Mouse (Mus musculus) erythroblast, embryonic 14.5 days (primary cell): ENCODE data around the gene Sp110. TPM values are rescaled to one million over a fixed set of nuclear protein-coding genes. Genes with fewer than 3 reads are reported as not detected.
"Not testable (repeated sequence)": the region's sequence is repeated elsewhere in the genome, so short reads cannot be mapped to it uniquely, and the experiment has no call there.

Experiments
- H3K27me3 ChIP-seq: 2 replicates; pipeline ENCODE4 v1.6.1; 2012; ENCODE audit warnings: inconsistent platforms; ENCODE audit not compliant: control insufficient read depth
- H3K36me3 ChIP-seq: 2 replicates; pipeline ENCODE4 v1.6.1; 2012; ENCODE audit warnings: mild to moderate bottlenecking, inconsistent platforms; ENCODE audit not compliant: control insufficient read depth
- H3K4me1 ChIP-seq: 2 replicates; pipeline ENCODE4 v1.6.1; 2012; ENCODE audit warnings: inconsistent platforms; ENCODE audit not compliant: control insufficient read depth
- H3K4me3 ChIP-seq: replicated peaks from 2 replicates; pipeline ENCODE3; 2012; ENCODE audit warnings: moderate library complexity, mild to moderate bottlenecking, inconsistent platforms
- H3K9me3 ChIP-seq: 2 replicates; pipeline ENCODE4 v1.6.1; 2012; ENCODE audit warnings: low read length, inconsistent platforms, mixed read lengths; ENCODE audit not compliant: control insufficient read depth
- polyA plus RNA-seq: library from polyadenylated mRNA; stranded (reverse); fragments of >175 nt; gene quantifications from 2 replicates; pipeline ENCODE4 v1.2.3, GENCODE M21; 2012

The Sp110 gene
- polyA plus RNA-seq, 1 experiment, result 0.09 TPM

DNA sequence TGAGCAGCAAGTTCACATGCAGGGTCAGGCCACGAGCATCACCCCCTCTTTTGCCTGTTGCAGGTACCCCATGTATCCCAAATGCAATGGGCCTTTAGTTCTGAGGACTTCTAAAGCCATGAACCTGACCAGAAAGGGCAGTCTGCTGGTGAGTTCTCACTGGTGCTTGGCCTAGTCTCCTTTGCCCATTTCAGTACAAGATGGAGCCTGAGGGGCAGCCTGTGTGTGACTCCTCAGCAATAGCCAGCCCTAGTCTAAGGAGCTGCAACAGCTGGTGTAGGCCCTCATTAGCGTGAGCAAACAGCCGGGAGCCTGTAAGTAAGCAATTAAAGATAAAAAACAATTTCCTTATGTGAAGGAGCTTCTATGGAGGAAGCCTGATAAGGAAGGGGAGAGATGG lies 18.0 kb downstream of the Sp110 start:
- not testable (repeated sequence) for H3K4me3 ChIP-seq, H3K27me3 ChIP-seq, H3K4me1 ChIP-seq, H3K36me3 ChIP-seq, H3K9me3 ChIP-seq

DNA sequence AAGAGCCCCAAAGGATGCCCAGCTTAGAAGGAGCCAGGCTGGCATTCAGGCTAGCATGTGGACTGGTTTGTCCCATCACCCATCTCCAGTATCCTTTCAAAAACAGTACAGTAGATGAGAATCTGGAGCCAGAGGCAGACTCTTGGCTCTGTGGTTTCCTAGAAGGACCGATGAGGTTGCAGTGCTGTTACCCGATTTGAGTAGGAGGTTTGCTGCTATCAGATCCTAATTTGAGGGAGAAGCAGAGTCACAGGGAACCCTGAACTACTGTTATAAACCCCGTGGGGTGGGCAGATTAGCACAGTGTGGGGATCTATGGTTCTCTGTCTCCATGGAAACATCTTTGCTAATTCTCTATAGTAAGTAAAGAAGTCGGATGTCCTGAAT lies 18.5 kb downstream of the Sp110 start:
- H3K27me3 ChIP-seq, H3K9me3 ChIP-seq, H3K4me1 ChIP-seq, H3K36me3 ChIP-seq, H3K4me3 ChIP-seq: not testable (repeated sequence)

DNA sequence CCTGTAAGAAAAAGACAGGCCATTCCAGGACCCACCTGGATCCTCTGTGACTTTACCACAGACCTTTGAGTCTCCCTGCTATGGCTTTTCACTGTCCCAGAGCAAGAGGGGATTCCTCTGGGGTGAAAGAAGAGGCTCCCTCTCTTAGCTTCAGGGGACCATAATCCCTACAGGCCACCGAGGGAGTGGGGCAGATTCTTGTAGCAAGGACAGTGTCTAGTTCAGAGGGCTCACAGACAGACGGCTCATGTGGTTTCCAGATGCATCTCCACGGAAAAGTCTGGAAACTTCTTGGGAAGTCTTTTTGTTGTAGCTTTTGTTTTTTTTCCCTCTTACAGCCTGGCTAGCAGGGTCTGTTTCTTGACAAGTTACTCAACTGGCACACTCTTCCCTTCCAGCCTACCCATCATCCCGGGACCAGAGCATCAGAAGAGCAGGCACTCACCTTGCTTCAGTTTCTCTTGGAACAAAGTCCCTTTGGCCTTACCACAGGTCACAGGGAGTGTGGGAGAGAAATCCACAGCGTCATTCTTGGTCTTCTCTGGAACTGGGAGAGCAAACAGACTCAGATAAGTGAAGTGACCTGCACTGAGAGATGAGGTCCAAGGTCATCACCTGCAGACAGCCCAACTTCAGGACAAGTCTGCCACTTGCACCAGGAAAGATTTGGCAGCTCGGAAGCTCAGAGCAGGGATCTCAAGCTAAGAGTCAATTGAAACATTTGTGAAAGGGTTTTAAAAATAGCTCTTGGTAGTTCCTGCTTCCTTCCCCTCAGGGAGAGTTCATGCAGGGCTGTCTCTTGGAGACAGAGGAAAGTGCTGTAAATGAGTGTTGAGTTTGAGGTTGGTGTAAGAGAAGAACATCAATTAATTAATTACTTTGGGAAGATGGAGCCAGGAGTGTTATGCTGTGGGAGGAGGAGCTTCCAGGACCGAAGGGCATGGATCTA lies 19.1 kb downstream of the Sp110 start:
- H3K4me1 ChIP-seq, H3K4me3 ChIP-seq, H3K36me3 ChIP-seq, H3K9me3 ChIP-seq, H3K27me3 ChIP-seq: not testable (repeated sequence)

DNA sequence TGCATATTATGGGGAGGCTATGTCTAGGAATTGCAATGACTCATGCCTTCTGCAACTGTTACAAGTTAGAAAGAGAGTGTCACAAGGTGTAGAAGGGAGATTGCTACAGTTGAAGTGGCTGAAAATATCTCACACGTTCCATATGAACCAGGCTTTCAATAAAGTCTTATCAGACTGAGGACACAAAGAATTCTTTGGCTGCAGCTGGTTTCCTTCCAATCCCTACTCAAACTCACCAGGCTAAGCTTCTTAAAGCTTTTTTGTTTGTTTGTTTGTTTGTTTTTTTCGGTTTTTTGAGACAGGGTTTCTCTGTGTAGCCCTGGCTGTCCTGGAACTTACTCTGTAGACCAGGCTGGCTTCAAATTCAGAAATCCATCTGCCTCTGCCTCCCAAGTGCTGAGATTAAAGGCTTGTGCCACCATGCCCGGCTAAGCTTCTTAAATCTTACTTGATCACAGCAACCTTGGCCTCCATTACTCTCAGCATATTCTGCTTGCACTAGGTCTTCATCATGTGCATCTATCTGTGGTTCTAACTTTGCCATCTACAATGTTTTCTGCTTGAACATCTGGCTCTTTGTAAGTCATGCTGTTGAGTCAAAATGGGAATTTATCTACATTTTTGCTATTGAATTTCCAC lies 20.1 kb downstream of the Sp110 start:
- H3K4me3 ChIP-seq, H3K27me3 ChIP-seq, H3K36me3 ChIP-seq, H3K4me1 ChIP-seq, H3K9me3 ChIP-seq: not testable (repeated sequence)

DNA sequence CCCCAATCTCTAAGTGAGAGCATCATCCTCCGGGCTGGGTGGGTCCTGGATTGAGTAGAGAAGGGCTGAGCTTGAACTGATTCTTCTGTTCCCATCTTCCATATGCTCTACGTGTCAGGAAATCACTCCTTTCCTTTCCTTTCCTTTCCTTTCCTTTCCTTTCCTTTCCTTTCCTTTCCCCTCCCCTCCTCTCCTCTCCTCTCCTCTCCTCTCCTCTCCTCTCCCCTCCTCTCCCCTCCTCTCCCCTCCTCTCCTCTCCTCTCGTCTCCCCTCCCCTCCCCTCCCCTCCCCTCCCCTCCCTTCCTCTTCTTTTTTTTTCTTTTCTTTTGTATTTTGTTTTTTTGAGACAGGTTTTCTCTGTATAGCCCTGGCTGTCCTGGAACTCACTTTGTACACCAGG lies 23.2 kb downstream of the Sp110 start, which contains the start of gene G530012D18Rik:
Gene G530012D18Rik (plus strand): TSS at position 301 of the 400 bp plus-strand sequence.
- H3K9me3 ChIP-seq, H3K36me3 ChIP-seq, H3K4me3 ChIP-seq, H3K4me1 ChIP-seq, H3K27me3 ChIP-seq: not testable (repeated sequence)

DNA sequence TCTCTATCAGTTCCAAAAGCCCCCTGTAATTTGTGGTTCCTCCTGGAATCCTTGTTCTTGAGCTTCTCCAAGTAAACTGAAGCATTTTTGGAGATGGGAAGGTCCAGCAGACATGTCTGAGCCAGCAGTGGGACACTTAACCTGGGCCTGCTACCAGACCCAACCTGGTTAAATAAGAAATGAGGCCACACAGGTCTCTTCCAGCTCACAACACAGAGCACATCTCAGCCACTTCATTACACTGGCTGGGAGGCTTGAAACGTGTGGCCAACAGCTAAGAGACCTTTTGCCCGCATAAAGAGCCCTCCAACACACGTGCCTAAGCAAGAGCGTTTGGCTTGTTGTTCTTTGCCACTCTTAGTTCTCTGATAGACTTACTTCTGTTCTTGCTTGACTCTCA lies 25.1 kb downstream of the Sp110 start:
- H3K27me3 ChIP-seq, H3K36me3 ChIP-seq, H3K4me3 ChIP-seq, H3K4me1 ChIP-seq, H3K9me3 ChIP-seq: not testable (repeated sequence)

DNA sequence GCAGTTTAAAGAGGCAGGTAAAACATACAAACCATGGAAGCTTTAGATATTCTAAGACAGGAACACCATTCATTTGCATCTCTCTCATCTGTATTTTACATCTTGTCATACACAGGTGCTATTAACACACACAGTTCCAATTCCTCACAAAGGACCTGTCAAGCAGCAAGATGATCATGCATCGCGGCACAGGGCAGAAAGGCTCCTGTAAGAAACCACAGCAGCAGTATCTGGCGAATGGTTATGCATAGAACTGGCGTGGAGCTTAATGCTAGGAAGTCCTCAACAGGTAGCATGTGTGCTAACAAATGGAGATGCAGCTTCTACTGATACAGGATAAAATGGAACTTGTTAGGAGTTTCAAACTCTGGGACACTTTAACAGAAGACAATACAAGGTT lies 43.4 kb downstream of the Sp110 start:
- not testable (repeated sequence) for H3K9me3 ChIP-seq, H3K27me3 ChIP-seq, H3K4me1 ChIP-seq, H3K4me3 ChIP-seq, H3K36me3 ChIP-seq

DNA sequence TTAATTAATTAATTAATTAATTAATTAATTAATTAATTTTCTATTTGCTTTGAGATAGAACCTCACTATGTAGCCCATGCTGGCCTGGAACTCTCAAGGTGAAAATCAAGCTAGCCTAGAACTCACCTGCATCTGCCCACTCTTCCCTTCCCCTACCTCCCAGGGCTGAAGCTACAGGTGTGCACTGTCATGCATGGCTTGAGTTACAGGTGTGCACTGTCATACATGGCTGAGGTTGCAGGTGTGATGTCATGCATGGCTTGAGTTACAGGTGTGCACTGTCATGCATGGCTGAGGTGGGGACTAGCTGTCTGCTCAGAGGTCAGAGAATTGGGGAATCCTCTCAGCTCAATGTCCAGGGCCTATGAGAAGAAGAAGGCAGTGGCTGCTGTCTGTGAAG lies 52.2 kb downstream of the Sp110 start:
- not testable (repeated sequence) for H3K4me1 ChIP-seq, H3K36me3 ChIP-seq, H3K4me3 ChIP-seq, H3K27me3 ChIP-seq, H3K9me3 ChIP-seq

DNA sequence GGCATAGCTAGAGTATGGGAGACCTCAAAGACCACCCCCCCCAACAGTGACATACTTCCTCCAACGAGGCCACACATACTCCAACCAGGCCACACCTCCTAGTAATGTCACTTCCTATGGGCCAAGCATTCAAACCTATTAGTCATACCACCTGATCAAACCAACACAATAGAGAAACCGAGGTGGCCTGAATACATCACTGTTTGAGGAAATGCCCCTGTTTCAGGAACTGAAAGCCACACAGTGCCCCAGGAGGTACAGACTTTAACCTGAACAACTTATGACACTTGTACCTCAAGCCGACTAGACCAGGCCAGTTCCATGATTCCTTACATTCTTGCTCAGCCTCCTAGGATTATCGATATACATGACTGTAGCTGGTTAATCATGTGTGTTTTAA lies 54.8 kb downstream of the Sp110 start:
- not testable (repeated sequence) for H3K36me3 ChIP-seq, H3K4me3 ChIP-seq, H3K27me3 ChIP-seq, H3K9me3 ChIP-seq, H3K4me1 ChIP-seq

DNA sequence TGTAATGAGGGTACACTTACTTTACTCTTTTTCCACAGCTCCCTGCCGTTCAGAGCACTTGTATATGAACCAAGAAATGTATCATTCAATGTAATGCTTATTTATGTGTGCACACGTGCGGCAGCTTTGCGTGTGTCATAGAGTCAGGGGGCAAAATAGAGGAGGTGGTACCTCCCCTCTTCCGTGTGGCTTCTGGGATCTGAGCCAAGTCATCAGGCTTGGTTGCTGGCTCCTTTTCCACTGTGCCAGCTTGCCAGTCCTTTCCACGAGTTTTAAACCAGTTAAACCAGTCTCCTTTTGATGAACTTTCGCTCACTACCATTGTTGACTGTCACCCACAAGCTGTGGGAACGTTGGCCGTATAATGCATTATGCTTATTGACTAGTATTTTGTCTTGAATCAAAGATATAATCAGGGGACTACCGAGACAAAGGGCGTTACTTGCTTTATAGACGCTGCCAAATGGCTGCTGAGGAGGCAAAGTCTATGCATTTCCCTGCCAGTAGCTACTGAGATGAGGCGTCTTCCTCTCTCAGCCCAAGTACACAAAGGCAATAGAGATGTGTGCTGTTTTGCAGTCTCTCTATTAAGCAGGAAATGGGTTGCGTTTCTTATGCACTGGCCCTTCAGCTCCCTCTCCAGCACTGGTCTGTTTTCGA lies 70.0 kb downstream of the Sp110 start:
- H3K27me3 ChIP-seq, H3K4me3 ChIP-seq, H3K9me3 ChIP-seq, H3K36me3 ChIP-seq, H3K4me1 ChIP-seq: not testable (repeated sequence)

Other genes starting within 250 kb of the Sp110 start
- not detected in 2 replicates for gene G530012D18Rik, start 23.1 kb downstream of the Sp110 start, polyA plus RNA-seq
- gene Sp140, start 1.6 kb upstream of the Sp110 start, polyA plus RNA-seq, result 0.10 TPM in 1 of 2 replicates, not detected in the other
- 0.02 TPM in 2 replicates for gene Sp100, start 51.2 kb upstream of the Sp110 start, polyA plus RNA-seq
- gene A630001G21Rik, start 179.8 kb upstream of the Sp110 start, polyA plus RNA-seq, result 0.02 TPM in 1 of 2 replicates, not detected in the other
- gene Cab39, start 194.6 kb upstream of the Sp110 start, polyA plus RNA-seq, result 0.55 and 0.93 TPM in 2 replicates